Mouse (Mus musculus) liver, embryonic 16.5 days (tissue): ENCODE data around the gene Olfr1315-ps1. TPM values are rescaled to one million over a fixed set of nuclear protein-coding genes. Genes with fewer than 3 reads are reported as not detected.

Experiments
- ATAC-seq: fragments of 200-750 bp; cut with Nextera tagmentation; 2 replicates; pipeline ENCODE4 v1.8.0; 2017; ENCODE audit warnings: low read depth, mild to moderate bottlenecking, moderate number of reproducible peaks, moderate library complexity
- H3K27ac ChIP-seq: fragments of 300-500 bp; sonication (generic); 2 replicates; pipeline ENCODE4 v1.5.1; 2014; ENCODE audit warnings: mild to moderate bottlenecking, low read length
- H3K27me3 ChIP-seq: fragments of 300-500 bp; sonication (generic); 2 replicates; pipeline ENCODE4 v1.6.1; 2014; ENCODE audit warnings: low read depth, low read length, mixed read lengths; ENCODE audit not compliant: control insufficient read depth, insufficient read depth
- H3K36me3 ChIP-seq: fragments of 300-500 bp; sonication (generic); 2 replicates; pipeline ENCODE4 v1.6.1; 2014; ENCODE audit warnings: mild to moderate bottlenecking; ENCODE audit not compliant: control insufficient read depth, insufficient read depth
- H3K4me1 ChIP-seq: fragments of 300-500 bp; sonication (generic); 2 replicates; pipeline ENCODE4 v1.6.1; 2014; ENCODE audit warnings: low read depth, low read length, mixed read lengths; ENCODE audit not compliant: control insufficient read depth
- H3K4me2 ChIP-seq: fragments of 300-500 bp; sonication (generic); 2 replicates; pipeline ENCODE4 v1.6.1; 2014; ENCODE audit warnings: low read depth, low read length, mixed read lengths
- H3K4me3 ChIP-seq: fragments of 300-500 bp; sonication (generic); 2 replicates; pipeline ENCODE4 v1.5.1; 2014; ENCODE audit warnings: low read depth, mild to moderate bottlenecking, low read length
- H3K9ac ChIP-seq: fragments of 300-500 bp; sonication (generic); 2 replicates; pipeline ENCODE4 v1.6.1; 2014; ENCODE audit warnings: low read depth, low read length
- H3K9me3 ChIP-seq: fragments of 300-500 bp; sonication (generic); replicated peaks from 2 replicates; pipeline ENCODE4 v1.6.1; 2016; ENCODE audit warnings: low read length; ENCODE audit not compliant: control insufficient read depth
- WGBS: fragments of 180-500 bp; shearing (Covaris S2); extraction: QIAGEN DNeasy Blood & Tissue Kit; methylation state at CpG from one replicate; pipeline ENCODE4 v1.1.7; 2014; ENCODE audit not compliant: insufficient replicate concordance; 5-methylcytosine and 5-hydroxymethylcytosine counted together
- polyA plus RNA-seq: library from polyadenylated mRNA; unstranded; fragments of >200 nt; fragmentation: Nextera tagmentation; extraction: Ambion mirVana; gene quantifications from 2 replicates; pipeline ENCODE4 v1.2.1, GENCODE M21; 2015

Gene Olfr1315-ps1
- not detected in 2 replicates for polyA plus RNA-seq

GRCm38 (mm10) chr2:112115340-112115739 is at the start of gene Olfr1315-ps1:
Gene Olfr1315-ps1, minus strand, starts transcription at chr2:112115440.
- H3K27me3 ChIP-seq = no peaks in the 10 kb centered on the region
- no peak within 1 kb of the TSS for H3K9ac ChIP-seq
- no peak for ATAC-seq
- no peak within 1 kb of the TSS for H3K4me2 ChIP-seq
- 47% methylated on average over 1 of the region's 1 CpGs for WGBS
- no peak within 1 kb of the TSS for H3K4me3 ChIP-seq
- H3K27ac ChIP-seq = no peak within 1 kb of the TSS
- H3K36me3 ChIP-seq = no peaks in the 10 kb centered on the region
- H3K9me3 ChIP-seq = no peaks in the 10 kb centered on the region
- H3K4me1 ChIP-seq = no peaks in the 10 kb centered on the region

DNA sequence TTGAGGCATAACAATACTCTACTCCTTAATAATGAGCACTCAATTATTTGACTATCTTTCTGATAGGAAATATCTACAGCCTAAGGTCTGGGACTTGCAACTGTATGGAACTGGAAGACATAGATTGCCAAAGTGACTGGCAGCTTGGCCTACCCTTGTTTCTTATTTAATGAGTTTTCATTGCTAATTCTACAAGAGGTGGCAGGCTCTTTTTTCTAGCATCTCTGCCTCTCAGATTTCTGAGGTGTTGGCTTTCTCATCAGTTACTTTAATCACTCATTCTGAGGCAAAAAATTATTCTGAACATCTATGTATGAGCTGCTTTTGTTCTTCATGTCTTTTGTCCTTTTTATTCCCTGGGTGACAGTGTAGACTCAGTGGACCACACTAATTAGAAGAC is 38.7 kb upstream of the Olfr1315-ps1 start, which contains the start of gene Olfr1318:
TSS of gene Olfr1318 (plus strand) at position 301 of the 400 bp plus-strand sequence.
- no peaks in the 10 kb centered on the region for H3K9me3 ChIP-seq
- H3K27ac ChIP-seq = no peak within 1 kb of the TSS
- no peaks in the 10 kb centered on the region for H3K36me3 ChIP-seq
- H3K4me2 ChIP-seq = no peak within 1 kb of the TSS
- ATAC-seq = no peak
- H3K27me3 ChIP-seq = no peaks in the 10 kb centered on the region
- no peaks in the 10 kb centered on the region for H3K4me1 ChIP-seq
- H3K4me3 ChIP-seq = no peak within 1 kb of the TSS
- no peak within 1 kb of the TSS for H3K9ac ChIP-seq

- H3K4me1 ChIP-seq = no peaks in the 10 kb centered on the region
- no peak within 1 kb of the TSS for H3K9ac ChIP-seq
- ATAC-seq = no peak
- 46% methylated on average over 2 of the region's 2 CpGs for WGBS
- H3K27ac ChIP-seq = no peak within 1 kb of the TSS
- H3K27me3 ChIP-seq = no peaks in the 10 kb centered on the region
- no peak within 1 kb of the TSS for H3K4me3 ChIP-seq
- H3K4me2 ChIP-seq = no peak within 1 kb of the TSS
- H3K36me3 ChIP-seq = no peaks in the 10 kb centered on the region
- H3K9me3 ChIP-seq = no peaks in the 10 kb centered on the region
Observed at GRCm38 (mm10) chr2:112140029-112140428, 24.8 kb upstream of the Olfr1315-ps1 start, which contains the start of gene Olfr1317. Gene Olfr1317, plus strand, starts transcription at chr2:112140329.

DNA sequence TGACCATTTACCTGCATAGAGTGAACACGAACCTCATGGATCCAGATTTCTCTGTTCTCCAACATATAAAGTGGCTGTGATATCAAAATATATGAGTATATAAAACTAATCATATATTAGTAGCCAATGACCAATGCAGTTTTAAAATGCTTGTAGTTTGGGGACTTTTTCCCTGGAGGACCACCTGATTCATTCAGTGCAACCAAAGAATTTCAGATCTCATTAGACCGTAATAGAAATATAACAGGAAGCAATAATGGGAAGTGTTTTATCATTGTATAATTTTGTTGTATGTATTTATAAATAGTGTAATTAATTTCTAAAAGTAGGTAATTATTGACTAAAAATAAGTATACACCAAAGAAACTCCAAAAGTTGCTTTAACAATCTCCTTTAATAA is 19.6 kb upstream of the Olfr1315-ps1 start, which contains the start of gene Olfr1316:
TSS of gene Olfr1316 (minus strand) at position 101 of the 400 bp plus-strand sequence.
- H3K4me2 ChIP-seq = no peak within 1 kb of the TSS
- H3K4me1 ChIP-seq = no peaks in the 10 kb centered on the region
- no peak within 1 kb of the TSS for H3K9ac ChIP-seq
- H3K9me3 ChIP-seq = no peaks in the 10 kb centered on the region
- H3K27me3 ChIP-seq = no peaks in the 10 kb centered on the region
- H3K4me3 ChIP-seq = no peak within 1 kb of the TSS
- no peak for ATAC-seq
- H3K27ac ChIP-seq = no peak within 1 kb of the TSS
- H3K36me3 ChIP-seq = no peaks in the 10 kb centered on the region
- 72% methylated on average over 2 of the region's 2 CpGs for WGBS

- no peaks in the 10 kb centered on the region for H3K36me3 ChIP-seq
- H3K9me3 ChIP-seq = no peaks in the 10 kb centered on the region
- H3K9ac ChIP-seq = no peak within 1 kb of the TSS
- H3K4me2 ChIP-seq = no peak within 1 kb of the TSS
- no peak for ATAC-seq
- no peaks in the 10 kb centered on the region for H3K27me3 ChIP-seq
- H3K27ac ChIP-seq = no peak within 1 kb of the TSS
- no peak within 1 kb of the TSS for H3K4me3 ChIP-seq
- H3K4me1 ChIP-seq = no peaks in the 10 kb centered on the region
Observed at GRCm38 (mm10) chr2:112096681-112097080, 18.6 kb downstream of the Olfr1315-ps1 start, which contains the start of gene Olfr1314. Gene Olfr1314, minus strand, starts transcription at chr2:112096781.

- Histone ChIP-seq H3K27ac (no peak within 1 kb of the TSS), H3K36me3 (no peaks in the 10 kb centered on the region), H3K27me3 (no peaks in the 10 kb centered on the region), H3K9me3 (no peaks in the 10 kb centered on the region), H3K4me1 (no peaks in the 10 kb centered on the region), H3K4me2 (no peak within 1 kb of the TSS), H3K9ac (no peak within 1 kb of the TSS), H3K4me3 (no peak within 1 kb of the TSS)
- no peak for ATAC-seq
Observed at GRCm38 (mm10) chr2:112077743-112078142, 37.5 kb downstream of the Olfr1315-ps1 start, which contains the start of gene Olfr1313. Gene Olfr1313, minus strand, starts transcription at chr2:112077843.

Other genes starting within 250 kb of the Olfr1315-ps1 start
- gene Olfr1305, start 238.3 kb downstream of the Olfr1315-ps1 start, polyA plus RNA-seq = not detected in 2 replicates
- not detected in 2 replicates for gene Olfr1306, start 199.2 kb downstream of the Olfr1315-ps1 start, polyA plus RNA-seq
- gene Olfr1307, start 166.0 kb downstream of the Olfr1315-ps1 start, polyA plus RNA-seq = not detected in 2 replicates
- not detected in 2 replicates for gene Olfr1308, start 150.5 kb downstream of the Olfr1315-ps1 start, polyA plus RNA-seq
- gene Olfr1309, start 125.2 kb downstream of the Olfr1315-ps1 start, polyA plus RNA-seq = not detected in 2 replicates
- not detected in 2 replicates for gene Olfr1310, start 102.7 kb downstream of the Olfr1315-ps1 start, polyA plus RNA-seq
- gene Olfr1311, start 91.0 kb downstream of the Olfr1315-ps1 start, polyA plus RNA-seq = not detected in 2 replicates
- gene Olfr1312, start 65.2 kb downstream of the Olfr1315-ps1 start, polyA plus RNA-seq = not detected in 2 replicates
- not detected in 2 replicates for gene Olfr1313, start 37.6 kb downstream of the Olfr1315-ps1 start, polyA plus RNA-seq
- gene Olfr1314, start 18.7 kb downstream of the Olfr1315-ps1 start, polyA plus RNA-seq = not detected in 2 replicates
- gene Olfr1316, start 19.5 kb upstream of the Olfr1315-ps1 start, polyA plus RNA-seq = not detected in 2 replicates
- not detected in 2 replicates for gene Olfr1317, start 24.9 kb upstream of the Olfr1315-ps1 start, polyA plus RNA-seq
- not detected in 2 replicates for gene Olfr1318, start 38.8 kb upstream of the Olfr1315-ps1 start, polyA plus RNA-seq
- gene Lpcat4, start 124.0 kb upstream of the Olfr1315-ps1 start, polyA plus RNA-seq = 1.5 and 2.2 TPM in 2 replicates
- gene Nutm1, start 143.9 kb upstream of the Olfr1315-ps1 start, polyA plus RNA-seq = not detected in 2 replicates
- gene Nop10, start 146.5 kb upstream of the Olfr1315-ps1 start, polyA plus RNA-seq = 102 and 116 TPM in 2 replicates
- gene Slc12a6, start 150.4 kb upstream of the Olfr1315-ps1 start, polyA plus RNA-seq = 4.4 and 5.3 TPM in 2 replicates
- not detected in 2 replicates for gene Gm21985, start 150.9 kb upstream of the Olfr1315-ps1 start, polyA plus RNA-seq